Mouse (Mus musculus) neural tube, embryonic 10.5 days (tissue): ENCODE results near the gene Akap8.

Experiments
- DNase-seq: peaks from one replicate; pipeline ENCODE4 v3.0.0-alpha.2; 2017; ENCODE audit warnings: low spot score; ENCODE audit errors: extremely low spot score

Akap8 gene

DNA sequence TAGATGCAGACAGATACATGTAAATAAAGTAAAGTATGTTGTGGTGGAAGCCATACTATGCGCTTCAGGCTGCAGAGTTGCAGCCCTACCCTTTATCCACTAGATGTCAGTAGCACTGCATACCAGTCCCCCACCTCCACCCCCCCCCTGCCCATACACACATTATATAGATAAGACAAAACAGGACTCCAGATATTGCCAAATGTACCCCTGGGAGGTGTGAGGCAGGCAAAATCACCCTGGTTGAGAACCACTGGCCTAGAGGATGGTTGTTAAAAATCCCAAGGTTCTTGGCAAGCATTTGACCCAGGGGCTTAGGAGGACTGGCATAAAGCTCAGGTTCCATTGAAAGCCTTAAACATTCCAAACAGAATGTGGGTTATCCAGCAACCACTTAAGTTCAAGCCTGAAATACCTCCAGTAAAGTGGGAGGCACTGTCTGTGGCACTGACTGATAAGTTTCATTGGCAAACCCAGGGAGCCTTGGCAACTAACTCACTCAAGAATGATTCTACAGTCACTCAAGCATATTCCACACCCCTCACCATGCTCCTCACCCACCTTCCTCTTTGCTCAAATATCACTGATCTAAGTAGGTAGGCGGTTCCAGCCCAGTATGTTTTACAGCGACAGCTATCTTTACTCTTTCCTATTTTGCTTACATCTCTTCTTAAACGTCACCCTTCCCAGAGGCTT lies 28.1 kb upstream of the Akap8 start:
- peak; percentile 48 for DNase-seq

DNA sequence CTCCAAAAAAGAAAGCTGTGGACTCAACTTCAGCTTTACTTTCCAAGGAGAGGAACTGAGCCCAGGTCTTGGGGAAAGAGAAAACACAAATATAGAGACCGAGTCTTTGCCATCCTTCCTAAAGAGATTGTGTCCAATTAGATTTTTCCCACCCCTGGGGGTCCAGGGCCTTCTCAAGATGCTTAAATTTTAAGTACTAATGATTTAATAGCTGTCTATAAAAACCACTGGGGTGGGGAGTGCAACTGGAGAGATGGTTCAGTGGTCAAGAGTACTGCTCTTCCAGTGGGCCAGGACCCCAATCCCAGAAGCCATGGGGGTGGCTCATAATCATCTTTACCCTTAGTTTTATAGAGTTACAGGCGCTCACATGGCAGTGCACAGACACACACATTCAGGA lies 27.4 kb upstream of the Akap8 start:
- no peak for DNase-seq

DNA sequence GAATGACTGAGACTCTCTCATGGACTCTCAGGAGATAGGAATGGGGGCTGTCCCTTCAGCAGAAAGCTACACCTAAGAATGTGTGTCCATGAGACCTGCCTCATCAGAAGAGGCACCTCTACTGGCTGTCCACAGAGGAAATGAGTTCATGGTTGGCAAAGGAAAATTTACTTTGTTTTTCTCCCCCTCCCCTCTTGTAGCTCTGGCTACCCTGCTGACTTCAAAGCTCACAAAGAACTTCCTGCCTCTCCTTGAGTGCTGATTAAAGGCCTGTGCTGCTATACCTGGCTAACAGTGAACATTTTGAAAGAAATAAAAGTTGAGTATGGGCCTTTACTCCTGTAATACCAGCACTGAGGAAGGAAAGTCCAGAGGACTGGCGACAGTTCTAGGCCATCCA lies 20.1 kb upstream of the Akap8 start:
- no peak for DNase-seq

DNA sequence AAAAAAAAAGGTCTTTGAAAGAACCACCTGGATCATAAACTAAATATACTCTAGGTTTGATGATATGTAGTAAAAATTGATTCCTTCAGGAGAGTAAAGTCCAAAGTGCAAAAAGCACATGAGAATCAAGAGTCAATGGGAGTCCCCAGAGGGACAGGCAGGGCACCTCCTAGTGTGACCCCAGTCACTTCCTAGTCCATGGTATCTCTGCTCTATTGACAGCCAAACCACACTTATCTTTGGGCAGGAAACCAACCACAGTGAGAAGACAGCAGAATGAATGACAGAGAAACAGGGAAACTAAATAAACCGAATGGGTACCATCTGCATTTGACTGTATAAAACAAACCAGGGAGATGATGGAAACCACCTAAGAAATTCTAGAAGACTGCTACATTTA lies 19.1 kb upstream of the Akap8 start:
- DNase-seq: no peak

DNA sequence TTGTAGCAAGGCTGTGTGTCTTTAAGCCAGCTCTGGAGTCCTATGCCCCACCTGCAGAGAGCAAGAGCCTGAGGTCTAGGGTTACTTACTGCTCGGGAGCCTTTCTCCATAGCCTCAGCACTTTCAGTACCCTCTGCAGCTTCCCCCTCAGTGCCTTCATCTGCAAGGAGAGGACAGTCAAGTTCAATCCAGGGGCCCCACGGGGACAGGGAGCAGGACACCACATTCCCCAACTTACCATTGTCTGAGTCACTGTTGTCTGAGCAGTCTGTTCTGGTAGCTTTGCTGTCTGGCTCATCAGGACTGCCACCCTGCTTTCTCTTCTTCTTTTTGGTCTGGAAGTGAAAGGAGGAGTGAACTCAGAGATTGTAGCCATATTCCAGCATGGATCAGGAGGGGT lies 14.8 kb upstream of the Akap8 start:
- no peak for DNase-seq

DNA sequence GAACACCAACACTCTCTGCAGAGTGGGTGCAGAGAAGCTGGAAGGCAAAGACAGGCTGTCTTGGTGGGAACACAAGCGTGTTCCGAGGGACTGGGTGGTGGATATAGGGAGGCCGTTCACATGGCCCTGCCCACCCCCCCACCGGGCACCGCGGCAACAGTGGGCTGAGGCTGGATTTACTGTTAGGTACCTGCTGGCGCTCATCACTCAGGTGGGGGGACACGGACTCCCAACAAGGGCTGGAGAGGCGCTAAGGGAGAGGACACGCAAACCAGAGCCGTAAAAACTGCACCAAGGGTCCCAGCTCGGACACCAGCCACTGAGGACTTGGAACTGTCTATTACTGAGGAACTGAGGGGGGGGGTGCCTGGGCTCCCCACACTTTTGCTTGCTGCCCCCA lies 13.9 kb upstream of the Akap8 start:
- DNase-seq: no peak

DNA sequence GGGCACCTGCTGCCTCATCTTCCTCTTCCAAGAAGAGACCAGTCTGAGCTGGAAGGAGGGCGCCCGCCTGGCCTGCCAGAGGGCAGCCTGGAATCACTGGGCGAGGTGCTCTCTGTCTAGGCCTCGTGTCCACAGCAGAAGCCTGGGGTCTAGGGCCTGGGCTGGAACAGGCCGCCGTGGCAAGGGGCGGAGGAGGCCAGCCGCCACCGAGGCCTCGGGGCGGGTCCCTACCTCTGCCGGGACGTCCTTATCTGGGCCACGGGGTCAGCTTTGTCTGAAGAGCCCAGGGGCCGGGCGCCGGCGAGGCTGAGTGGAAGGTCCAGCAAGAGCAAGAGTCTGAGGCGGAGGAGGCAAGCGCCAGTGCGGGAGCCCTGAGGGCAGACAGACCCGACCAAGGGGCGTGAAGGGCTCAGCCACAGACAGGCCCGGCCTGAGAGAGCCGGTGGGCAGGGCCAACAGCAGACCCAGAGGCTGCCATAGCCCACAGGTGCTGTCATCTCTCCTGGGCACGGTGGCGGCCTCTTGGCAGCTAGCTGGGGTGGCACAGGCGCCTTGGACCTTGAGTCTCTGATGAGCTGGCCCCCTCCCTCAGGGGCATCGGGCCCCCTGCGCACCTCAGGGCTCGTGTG lies 12.8 kb upstream of the Akap8 start:
- no peak for DNase-seq

DNA sequence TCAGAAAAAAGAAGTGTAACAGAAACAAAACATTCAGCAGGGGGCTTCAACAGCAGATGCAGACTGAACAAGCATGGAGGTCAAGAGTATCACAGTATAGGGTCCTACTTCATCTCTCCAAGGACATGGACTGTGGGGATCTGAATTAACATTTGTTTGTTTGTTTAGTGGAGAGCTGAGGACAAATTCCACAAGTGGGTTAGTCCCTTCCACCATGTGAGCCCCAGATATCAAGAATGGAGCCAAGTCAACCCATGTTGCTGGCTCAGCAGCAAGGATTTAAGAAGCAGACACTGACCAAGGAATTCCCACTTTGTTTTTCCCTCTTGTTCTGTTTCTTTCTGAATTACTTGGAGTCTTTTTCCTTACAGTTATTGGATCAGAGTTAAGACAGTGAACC lies 6.5 kb upstream of the Akap8 start:
- no peak for DNase-seq

DNA sequence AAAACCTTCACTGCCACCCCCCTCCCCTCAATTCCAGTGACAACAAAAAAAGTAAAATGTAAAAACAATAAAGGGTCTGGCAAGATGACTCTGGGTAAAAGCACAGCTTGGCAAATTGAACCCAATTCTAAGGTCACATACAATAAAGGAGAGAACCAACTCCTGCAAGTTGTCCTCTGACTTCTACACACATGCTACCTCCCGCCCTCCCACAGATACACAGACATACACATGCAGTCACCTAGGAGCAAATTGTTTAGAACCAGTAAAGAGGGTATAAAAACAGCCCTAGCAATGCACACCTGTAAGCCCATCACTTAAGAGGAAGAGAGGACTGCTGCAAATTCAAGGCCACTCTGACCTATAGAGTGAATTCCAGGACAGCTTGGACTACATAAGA lies 1.8 kb upstream of the Akap8 start:
- DNase-seq: no peak

DNA sequence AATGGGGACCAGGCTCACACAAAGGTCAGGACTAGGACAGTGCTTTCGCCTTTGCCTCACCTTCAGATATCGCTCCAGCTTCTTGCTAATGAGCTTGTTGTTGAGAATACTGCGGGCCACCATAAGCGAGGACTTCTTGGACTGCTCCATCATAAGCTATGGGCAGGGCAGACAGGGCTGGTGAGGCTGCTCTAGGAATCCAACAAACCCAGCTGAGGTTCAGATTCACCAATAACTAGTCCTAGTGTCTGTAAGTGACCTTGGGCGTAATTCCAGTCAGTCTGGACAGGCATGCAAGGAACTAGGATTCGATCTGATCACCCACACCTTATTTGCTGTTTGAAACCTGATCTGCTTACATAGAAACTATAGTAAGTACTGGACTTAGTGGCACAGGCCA lies 798 bp upstream of the Akap8 start:
- no peak for DNase-seq

DNA sequence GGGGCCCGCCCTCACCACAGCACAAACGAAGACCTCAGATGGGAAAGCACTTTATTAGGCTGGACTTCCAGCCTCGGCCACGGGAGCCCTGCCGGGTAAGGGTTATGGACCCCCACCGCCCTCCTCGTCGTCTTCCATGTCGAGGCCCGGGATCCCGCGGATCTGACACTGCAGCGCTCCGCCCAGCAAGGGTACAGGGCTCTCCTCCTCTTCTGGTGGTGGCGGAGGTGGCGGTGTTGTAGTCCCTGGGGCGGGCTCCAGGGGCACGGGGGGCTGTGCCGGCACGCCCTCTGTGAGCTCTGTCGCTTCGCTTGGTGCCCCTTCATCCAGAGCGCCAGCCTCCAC lies 324 bp upstream of the Akap8 start:
- no peak for DNase-seq

DNA sequence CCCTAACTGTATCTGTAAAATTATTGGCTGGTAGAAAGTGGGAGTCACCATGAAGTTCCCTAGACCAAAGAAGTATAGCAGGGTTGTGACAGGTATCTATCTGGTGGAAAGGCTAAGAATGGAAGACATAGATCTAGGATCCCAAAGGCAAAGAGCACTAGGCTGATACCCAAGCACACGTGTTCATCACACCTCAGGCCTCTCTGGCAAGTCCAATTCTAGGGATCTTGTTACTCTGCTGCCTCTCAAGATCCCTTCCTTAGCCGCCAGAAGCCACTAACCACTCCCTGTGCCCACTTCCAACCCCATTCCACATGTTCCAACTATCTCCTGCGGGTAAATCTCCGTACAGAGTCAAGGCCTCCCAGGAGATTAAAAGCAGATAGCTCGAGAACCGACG lies 1.1 kb downstream of the Akap8 start:
- no peak for DNase-seq

DNA sequence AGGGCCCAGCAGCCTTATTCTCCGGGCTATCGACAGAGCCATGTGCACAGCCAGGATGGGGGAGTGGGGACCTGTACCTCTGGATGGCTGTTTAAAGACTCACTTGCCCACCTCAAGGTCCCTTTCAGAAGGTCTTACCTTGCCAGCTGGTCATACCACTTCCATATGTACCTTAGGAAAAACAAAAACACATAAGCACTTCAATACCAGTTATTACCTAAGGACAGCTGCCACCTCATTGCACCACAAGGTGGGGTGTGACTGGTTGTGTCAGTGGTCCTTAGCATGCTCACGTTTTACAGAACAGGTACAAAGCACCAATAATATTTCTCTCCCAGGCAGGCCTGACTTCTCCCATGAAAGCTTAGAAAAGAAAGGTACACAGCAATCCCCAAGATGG lies 3.3 kb downstream of the Akap8 start:
- DNase-seq: no peak

DNA sequence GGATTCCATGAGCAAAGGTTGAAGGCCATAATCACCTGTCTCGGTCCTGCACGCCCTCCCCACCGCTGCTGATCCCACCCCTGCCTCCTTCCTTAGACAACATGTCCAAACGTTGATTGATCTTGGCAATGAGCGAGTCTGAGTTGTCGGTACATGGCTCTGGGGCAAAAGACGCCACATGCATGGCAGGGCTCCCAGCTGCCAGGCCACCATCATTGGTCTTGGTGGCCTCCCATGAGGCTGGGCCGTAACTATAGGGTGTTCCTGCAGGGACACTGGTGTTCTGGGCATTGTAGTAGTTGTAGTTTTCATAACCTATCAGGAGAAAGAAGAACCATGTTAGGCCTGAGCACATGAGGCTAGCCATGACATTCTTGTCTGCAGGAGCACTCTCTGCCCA lies 4.0 kb downstream of the Akap8 start:
- DNase-seq: no peak

DNA sequence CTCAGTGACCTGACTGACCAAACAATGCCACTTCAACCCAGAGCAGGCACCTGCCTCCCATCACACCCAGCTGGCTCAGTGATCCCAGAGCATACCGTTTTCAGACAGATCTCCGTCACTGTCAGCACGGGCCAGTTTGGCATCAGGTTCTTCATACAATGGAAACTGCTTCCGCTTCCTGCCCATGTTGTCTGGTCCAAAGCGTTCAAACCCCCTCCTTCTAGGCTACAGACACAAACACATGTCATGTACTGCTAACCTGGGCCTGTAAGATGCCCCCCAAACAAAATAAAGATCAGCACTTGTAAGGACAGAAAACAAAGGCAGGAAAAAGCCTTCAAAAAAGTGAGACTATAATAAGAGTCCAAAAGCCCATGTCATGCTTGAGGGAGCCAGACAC lies 5.5 kb downstream of the Akap8 start:
- no peak for DNase-seq

DNA sequence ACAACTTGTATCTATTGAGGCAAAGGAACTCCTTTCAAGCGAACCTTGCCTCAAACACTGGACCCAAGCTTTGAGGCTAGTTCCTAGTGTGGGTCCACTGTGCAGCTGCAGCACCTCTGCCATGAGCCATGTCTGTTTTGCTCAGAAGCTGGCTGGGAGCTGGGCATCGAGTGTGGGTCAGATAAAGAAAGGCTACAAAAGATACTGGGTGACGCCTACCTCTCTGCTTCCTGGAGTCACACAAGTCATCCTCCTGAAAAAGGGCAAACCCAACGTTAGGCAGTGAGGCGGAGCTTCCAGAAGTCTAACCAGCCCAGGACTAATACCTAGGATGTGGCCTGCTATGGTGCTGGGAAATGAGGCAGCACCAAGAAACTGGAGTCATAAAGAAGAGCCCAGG lies 7.1 kb downstream of the Akap8 start:
- no peak for DNase-seq

DNA sequence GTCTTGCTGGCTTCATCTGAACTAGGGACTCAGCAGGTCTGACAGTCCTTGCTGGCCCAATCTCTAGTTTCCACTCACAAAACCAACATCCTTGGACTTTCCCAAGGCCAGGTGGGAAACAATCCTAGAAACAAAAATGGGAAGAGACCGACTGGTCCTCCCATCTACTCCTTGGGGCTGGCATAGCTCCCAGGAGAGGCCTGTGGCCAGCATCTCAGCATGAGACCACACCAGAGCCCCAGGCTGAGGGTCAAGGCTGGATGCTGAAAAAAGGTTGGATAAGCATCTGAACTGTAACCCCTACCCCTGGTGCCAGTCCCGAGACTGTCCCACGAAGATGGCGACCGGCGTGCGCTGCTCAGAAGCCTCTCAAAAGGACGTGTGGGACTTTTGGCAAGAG lies 8.2 kb downstream of the Akap8 start:
- no peak for DNase-seq

DNA sequence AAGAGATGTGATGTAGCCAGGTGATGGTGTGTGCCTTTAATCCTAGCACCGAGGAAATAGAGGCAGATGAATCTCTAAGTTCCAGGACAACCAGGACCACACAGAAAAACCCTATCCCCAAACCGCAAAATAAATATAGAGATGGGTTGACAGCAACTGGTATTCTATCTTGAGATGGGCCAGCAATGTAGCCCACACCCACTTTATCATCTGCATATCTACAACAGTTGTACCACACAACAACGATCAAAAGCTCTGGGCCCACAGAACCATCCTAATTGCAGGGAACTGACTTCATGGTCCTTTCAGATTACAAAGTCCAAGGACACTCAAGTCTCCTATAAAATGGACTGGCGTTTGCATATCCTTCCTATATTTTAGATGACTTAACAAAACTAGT lies 13.1 kb downstream of the Akap8 start:
- no peak for DNase-seq

DNA sequence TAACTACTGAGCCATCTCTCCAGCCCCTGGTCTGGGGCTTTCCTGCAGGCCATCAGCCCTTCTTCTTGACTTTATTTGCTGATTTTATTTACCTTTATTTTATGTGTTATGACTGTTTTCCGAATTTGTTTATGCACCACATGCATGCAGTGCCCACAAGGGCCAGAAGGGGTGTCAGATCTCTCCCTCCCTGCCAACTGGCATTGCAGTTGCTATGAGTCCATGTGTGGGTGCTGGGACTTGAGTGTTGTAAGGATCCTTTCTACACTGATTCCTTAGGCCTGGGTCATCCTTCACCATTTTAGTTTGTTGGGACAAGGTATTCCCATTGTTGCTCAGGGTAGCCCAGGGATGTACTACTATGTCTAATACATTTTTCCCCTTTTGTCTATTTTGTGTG lies 22.9 kb downstream of the Akap8 start:
- DNase-seq: no peak

DNA sequence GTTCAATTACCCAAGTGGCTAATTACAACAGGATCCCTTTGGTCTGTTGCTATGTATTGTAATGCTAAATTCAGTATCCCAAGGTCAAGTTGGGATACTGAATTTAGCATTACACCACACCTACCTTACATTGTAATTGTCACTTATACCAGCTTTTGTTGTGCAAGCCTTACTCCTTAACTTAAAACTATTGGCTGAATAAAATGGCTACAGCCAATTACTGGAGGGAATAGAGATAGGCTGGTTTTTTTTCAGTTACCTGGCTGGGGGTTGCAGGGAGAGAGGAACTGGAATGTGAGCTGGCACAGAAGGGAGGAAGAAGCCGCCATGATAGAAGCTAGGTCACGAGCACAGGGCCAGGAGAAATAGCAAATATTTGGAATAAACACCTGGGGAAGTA lies 25.1 kb downstream of the Akap8 start:
- DNase-seq: no peak

DNA sequence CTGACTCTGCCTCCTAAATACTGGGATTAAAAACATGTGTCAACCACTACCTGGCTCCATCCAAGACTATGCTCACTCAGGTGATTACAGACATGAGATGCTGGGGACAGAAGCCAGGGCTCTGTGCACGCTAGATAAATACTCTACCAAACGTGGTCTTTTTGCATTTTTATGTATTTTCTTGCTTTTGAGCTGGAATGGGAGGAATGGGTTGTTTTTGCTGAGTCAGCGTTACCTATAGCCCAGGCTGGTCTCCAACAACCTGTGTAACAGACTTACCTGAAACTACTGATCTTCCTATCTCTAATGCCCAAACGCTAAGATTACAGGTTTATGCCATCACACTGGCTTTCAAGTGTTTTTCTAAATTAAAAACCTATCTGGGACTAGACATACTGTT lies 25.9 kb downstream of the Akap8 start:
- DNase-seq: no peak

DNA sequence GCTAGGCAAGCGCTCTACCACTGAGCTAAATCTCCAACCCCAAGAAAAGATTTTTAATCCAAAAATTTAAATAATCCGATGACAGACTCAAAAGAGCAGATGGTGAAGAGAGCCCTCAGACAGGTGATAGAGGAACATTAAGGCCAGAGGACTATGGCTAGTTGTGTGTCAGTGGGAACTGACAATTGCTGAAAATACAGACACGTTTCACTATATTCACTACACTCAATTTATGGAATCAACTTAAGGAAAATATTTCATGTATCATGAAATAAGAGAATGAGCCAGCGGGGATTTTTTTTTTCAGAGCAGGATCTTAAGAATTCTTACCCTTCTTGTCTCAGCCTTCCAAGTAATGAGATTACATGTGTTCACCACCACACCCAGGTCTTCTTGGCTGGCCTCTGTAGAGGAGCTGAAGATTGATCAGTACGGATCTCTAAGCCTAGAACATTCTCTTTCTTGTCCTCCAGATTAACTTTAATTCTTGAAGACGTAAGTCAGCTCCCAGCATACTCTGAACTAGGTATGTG lies 35.8 kb downstream of the Akap8 start:
- DNase-seq: no peak
